Mouse (Mus musculus) heart, postnatal 36 days (tissue): ENCODE results near the gene 0610040J01Rik. TPM values are rescaled to one million over a fixed set of nuclear protein-coding genes. Genes with fewer than 3 reads are reported as not detected.

Experiments used
- DNase-seq, 2 experiments: peaks; one replicate each; pipeline ENCODE4 v3.0.0; 2021 to 2022
- intact Hi-C: fragments of 180-260 bp; cut with DNase I; formaldehyde crosslinking; loops from one replicate; pipeline ENCODE4 v1.15.1; 2025
- total RNA-seq, 2 experiments: library from RNA; stranded (reverse); gene quantifications; 2 replicates each; pipeline ENCODE4 v1.2.3; 2021

0610040J01Rik gene
- total RNA-seq, 2 experiments from 2014 or later = 2.1 to 2.7 TPM

DNA sequence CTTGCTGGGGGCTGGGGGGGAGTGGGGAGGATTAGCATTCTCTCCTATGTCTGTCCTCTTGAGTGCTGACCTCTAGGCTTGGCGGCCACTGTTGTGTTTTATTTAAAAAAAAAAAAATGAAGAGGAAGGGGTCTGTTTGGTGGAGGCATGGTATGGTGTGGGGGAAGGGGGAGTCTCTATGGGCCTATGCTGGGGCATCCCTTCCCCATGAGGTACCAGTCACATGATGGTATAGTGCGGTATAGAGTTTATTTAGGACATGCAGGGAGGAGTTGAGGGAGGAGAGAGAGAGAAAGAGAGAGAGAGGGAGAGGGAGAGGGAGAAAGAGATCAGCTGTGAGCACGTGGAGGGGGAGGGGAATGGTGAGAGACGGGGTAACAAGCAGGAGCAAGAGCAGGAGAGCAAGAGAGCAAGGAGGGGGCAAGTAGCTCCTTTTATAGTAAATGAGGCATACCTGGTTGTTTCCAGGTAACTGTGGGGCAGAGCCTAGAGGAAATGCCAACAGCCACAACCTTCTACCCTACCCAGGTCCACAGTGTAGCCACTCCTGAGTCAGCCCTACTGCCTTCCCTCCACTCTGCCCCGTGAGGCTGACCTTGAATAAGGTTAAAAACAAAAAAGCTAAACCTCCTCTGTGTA is 15.4 kb downstream of the 0610040J01Rik start:
- DNase-seq = no peak
- intact Hi-C loops = no loop called here

- intact Hi-C loops = no loop called here
- no peak for DNase-seq
Observed at GRCm38 (mm10) chr5:63828380-63829185, 16.4 kb downstream of the 0610040J01Rik start.

DNA sequence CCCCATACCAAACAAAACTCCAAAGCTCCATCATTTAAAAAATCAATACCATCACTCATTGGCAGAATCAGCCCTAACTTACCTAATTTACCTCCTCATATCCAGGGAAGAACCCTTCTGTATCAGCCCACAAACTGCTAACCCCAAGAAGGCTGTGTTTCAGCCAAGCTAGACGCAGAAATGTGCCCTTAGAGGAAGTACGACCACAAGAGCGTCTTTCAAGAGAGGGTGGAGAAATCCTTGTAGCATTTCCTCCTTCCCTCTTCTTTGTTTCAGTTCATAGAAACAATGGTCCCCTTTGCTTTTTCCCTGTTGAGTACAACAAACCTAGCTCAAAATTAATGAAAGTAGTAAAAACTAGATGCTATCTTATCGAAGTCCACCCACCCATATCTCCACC is 18.9 kb downstream of the 0610040J01Rik start:
- DNase-seq = no peak
- intact Hi-C loops = no loop called here

DNA sequence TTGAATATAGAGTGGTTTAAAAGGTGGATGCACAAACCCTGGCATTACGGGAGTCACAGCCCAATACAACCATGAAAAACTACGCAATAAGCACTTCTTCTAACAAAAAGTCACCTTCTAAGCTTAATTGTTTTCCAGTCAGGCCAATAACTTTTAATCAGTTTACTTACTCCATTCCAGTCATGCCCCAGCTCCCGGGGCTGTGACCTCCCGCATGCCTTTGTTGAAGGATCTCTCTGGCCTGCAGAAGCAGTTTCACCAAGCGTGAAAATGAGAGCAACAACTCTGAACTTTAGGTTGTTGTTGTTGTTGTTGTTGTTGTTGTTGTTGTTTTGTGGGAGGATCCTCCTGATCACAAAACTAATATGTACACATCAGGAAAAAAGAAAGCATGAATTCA is 21.8 kb downstream of the 0610040J01Rik start:
- intact Hi-C loops = no loop called here
- DNase-seq = no peak

DNA sequence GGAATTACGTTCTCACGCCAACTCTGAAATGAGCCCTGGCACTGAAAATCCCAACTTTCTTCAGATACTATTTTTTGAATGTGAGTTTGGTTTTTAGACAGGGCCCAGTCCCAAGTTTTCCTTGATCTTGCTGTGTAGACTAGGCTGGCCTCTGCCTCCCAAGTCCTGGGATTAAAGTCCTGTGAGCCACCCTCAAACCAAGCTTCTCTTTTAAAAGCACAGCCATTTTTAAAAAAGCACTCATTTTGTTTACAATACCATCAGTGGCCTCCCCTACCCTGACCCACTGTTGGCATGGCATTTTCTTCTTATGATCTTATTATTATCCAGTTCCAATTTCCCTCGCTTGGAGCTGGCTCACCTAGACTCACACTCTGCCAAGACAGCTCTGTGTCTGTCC is 22.3 kb downstream of the 0610040J01Rik start:
- intact Hi-C loops = no loop called here
- no peak for DNase-seq

DNA sequence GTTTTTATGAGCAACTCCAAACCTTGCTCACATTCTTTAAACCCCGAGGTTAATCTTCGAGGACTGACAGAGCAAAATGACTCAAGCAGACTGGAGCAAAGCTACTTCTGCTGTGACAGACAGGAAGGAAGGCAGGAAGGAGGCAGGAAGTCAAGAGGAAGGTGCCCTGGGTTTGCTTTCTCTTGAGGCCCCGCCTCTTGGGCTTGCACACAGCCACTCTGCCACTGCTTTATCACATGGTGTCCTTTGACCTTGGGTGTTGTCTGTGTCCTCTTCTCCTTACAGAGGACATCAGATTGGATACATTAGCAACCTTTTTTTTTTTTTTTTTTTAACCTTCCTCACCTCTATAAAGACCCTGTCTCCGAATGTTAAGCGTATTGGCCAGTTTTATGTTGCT is 25.0 kb downstream of the 0610040J01Rik start:
- no peak for DNase-seq
- intact Hi-C loops = no loop called here

GRCm38 (mm10) chr5:63837851-63838250 is 25.7 kb downstream of the 0610040J01Rik start:
- intact Hi-C loops = no loop called here
- no peak for DNase-seq

GRCm38 (mm10) chr5:63839801-63840416 is 27.7 kb downstream of the 0610040J01Rik start:
- no peak for DNase-seq
- intact Hi-C loops = no loop called here

- intact Hi-C loops = no loop called here
Observed at GRCm38 (mm10) chr5:63847080-63847479, 34.9 kb downstream of the 0610040J01Rik start.

GRCm38 (mm10) chr5:63847541-63848226 is 35.5 kb downstream of the 0610040J01Rik start:
- no peak for DNase-seq
- intact Hi-C loops = no loop called here

More at GRCm38 (mm10) chr5:63847080-63847479, 34.9 kb downstream of the 0610040J01Rik start:
- DNase-seq = no peak

DNA sequence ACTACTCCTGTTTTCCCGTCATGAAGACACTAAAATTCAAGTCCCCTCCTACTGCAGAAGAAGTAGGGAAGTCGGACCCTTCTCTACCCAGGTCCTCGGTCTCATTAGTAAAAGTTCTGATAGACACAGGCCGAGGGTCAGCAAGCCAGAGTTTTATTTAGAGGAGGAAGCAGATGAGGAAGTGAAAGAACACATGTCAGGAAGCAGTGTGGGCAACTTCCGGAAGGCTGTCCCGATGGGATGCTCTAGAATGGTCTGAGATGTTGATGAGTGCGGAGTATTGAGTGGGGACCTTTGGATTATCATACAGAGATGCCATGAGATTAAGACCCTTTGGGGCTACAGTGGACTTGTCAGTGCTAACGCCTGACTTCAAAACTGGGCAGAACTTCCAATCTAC is 46.7 kb downstream of the 0610040J01Rik start:
- DNase-seq = no peak
- intact Hi-C loops = no loop called here

- intact Hi-C loops = no loop called here
- no peak for DNase-seq
Observed at GRCm38 (mm10) chr5:63867421-63867820, 55.3 kb downstream of the 0610040J01Rik start.

DNA sequence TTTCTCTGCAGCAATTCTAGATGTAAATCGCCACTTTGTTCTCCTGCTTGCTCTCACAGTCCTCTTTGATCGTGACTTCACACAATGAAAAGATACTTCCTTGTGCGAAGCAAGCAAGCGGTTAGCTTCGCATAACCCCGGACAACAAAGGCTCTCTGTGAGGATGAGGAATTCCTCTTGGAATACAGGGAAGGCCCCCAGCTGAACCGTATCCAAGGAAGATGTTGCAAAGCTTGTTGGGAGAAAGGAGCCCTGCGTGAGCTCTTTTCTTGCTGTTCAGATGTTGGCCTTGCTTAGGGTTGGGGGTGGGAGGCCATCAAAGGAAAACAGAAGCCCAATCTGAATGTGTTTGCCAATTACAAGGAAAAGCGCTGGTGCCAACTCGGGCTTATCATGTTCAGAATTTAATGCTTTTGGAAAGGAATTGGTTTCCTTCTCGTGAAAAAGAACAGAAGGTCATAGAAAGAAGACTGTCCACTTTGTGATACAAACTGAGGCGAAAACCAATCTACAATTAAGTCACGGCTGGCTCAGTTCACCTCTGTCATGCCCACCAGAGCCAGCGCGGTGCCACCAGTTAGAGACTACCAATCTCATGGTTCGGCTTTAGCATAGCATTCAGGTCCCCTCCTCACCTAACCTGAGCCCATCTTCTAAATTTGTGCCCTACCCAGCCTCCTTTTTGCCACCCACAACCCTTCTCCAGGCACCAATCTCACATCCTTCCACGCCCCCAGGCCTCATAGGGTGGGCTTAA is 60.2 kb downstream of the 0610040J01Rik start:
- no peak for DNase-seq
- intact Hi-C loops = no loop called here

DNA sequence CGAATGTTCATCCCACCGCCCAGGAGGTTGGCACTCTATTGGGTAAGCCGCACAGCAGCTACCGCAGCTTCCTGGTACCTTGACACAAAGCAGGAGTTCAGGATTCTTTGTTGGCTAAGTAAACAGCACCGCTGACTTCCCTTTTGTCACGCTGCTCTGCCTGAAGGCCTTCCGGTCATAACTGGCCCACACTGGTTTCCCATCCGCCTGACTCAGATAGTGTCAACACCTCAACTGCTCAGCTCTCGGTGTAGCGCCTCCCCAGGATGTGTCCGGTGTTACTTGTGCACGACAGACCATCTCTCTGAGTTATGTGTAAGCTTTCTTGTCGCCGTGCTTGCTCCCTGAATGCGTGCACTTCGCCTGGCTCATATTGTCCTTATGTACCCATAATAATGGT is 62.7 kb downstream of the 0610040J01Rik start:
- intact Hi-C loops = no loop called here
- no peak for DNase-seq

DNA sequence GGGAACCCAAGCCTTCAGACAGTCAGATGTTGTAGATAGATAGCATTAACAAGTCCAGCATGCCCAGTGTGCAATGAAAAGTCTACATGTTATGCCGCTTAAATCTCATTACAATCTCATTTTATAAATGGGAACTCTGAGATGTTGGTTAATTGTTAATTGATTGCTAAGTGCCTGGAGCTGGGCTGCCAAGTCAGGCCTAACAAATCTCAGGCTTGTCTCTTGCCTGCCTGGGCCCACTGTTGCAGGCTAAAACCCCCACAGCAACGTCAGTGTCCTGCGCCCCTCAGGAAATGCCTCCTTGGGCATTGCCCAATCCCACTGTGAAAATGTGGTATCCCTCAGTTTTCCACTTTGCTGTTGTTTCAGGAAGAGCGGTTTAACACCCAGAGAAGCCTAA is 63.9 kb downstream of the 0610040J01Rik start:
- intact Hi-C loops = no loop called here
- no peak for DNase-seq

GRCm38 (mm10) chr5:63879026-63879425 is 66.9 kb downstream of the 0610040J01Rik start:
- intact Hi-C loops = no loop called here
- no peak for DNase-seq

DNA sequence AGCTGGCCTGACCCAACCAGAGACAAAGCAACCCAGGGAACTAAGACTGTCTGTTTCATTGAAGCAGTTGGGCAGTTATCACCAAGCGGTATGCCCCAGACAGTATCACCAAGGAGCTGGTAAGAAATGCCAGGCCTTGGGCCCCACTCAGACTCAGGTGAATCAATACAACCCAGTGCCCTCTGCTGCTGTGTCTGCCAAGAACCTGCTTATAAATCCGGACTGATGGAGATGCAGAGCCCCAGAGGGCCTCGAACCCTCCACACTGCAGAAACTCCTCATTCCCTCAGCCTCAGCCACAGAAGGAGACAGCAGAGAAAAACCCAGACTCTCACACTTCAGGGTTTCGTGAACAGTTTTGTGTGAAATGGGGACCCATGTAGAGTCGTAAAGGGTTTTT is 74.1 kb downstream of the 0610040J01Rik start:
- intact Hi-C loops = loop anchor here (1.0 to 10.0 kb wide), 2 partner anchors 75 to 991 kb away; no protein-coding TSS in a partner anchor
- DNase-seq = no peak

- intact Hi-C loops = loop anchor here (1.0 to 10.0 kb wide), 2 partner anchors 75 to 992 kb away; no protein-coding TSS in a partner anchor
- no peak for DNase-seq
Observed at GRCm38 (mm10) chr5:63886709-63887108, 74.5 kb downstream of the 0610040J01Rik start.

GRCm38 (mm10) chr5:63887111-63887510 is 74.9 kb downstream of the 0610040J01Rik start:
- no peak for DNase-seq
- intact Hi-C loops = loop anchor here (10.0 kb wide), 1 partner anchor 992 kb away; no protein-coding TSS in a partner anchor

- intact Hi-C loops = no loop called here
- no peak for DNase-seq
Observed at GRCm38 (mm10) chr5:63891241-63891640, 79.1 kb downstream of the 0610040J01Rik start.
